Mouse (Mus musculus): ENCODE data around the gene Ipmk.

DNA sequence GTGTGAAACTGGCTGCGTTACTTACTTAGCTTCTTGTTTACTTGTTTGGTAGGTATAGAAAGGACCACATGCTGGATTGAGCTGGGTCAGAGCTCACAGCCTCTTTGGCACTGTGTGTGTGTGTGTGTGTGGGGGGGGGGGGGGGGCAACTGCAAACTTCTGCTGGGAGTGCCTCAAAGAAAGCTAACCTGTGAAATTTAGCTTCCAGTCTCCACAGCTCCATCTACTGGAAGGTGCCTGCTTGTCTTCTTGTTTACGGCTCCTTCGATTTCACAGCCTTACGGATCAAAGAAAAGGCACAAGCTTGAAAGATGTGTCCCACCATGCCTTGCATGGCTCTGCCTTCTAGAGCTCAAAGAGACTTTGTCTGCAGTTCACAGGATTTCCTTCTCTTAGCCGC lies 45.1 kb upstream of the Ipmk start:
- TF ChIP-seq CHD2 (IDR thresholded peaks at IDR 0.05; ENCODE audit: low read depth, low read length): no peak
- TF ChIP-seq MAFK (IDR thresholded peaks at IDR 0.05; ENCODE audit: insufficient read depth, low read depth, low read length): no peak
- no peak for TF ChIP-seq ZNF384 (IDR thresholded peaks at IDR 0.05; ENCODE audit: low read depth, low read length)
- TF ChIP-seq HCFC1 (IDR thresholded peaks at IDR 0.05; ENCODE audit: borderline replicate concordance, insufficient read depth, low read length): no peak

Data from ES-E14 (cell line).